Mouse (Mus musculus) heart, adult 2 months (tissue): ENCODE measurements around the gene 1700056E22Rik.

Experiments
- CTCF ChIP-seq: fragments of 200-600 bp; IDR thresholded peaks from 2 replicates; pipeline ENCODE4 v1.8.1; 2022; ENCODE audit warnings: antibody characterized with exemption, mild to moderate bottlenecking, moderate library complexity
- EP300 ChIP-seq: fragments of 200-500 bp; IDR thresholded peaks from 2 replicates; pipeline ENCODE4 v1.6.1; 2011; ENCODE audit warnings: low read depth, low read length, control low read depth; ENCODE audit not compliant: insufficient read depth
- POLR2A ChIP-seq: fragments of 200-500 bp; IDR thresholded peaks from 2 replicates; pipeline ENCODE4 v1.6.1; 2011; ENCODE audit warnings: mild to moderate bottlenecking, low read depth, low read length, control low read depth; ENCODE audit not compliant: insufficient read depth

DNA sequence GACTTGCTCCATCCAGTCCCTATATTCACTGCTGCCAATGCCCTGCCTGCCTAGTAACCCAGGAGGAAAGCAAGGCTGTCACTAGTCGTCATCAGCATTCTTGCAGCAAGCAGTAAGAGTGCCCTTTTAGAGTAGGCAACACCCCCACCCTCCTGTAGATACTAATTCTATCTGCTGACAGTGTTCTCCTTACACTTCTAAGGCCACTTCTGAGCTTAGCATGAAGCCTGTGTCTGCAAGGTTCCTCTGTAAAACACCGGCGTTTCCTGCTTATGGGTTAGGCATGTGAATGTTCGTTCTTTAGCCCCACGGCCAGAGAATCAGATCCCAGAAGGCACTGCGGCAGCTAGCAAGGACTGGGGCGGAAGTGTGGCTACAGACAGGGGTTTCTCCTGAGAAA is 30.2 kb upstream of the 1700056E22Rik start:
- TF ChIP-seq CTCF (no peak), POLR2A (no peak), EP300 (no peak)
